Mouse (Mus musculus) gastrocnemius, adult 18-20 months (tissue): ENCODE data around the gene Pdpr. TPM values are rescaled to one million over a fixed set of nuclear protein-coding genes. Genes with fewer than 3 reads are reported as not detected.
"Not testable (repeated sequence)": the region's sequence is repeated elsewhere in the genome, so short reads cannot be mapped to it uniquely, and the experiment has no call there.

ENCODE experiments used
- DNase-seq: peaks from one replicate; pipeline ENCODE4 v3.0.0; 2021; ENCODE audit warnings: low spot score
- long read RNA-seq, 2 experiments: library from polyadenylated mRNA; stranded (forward); transcript quantifications; one replicate each; pipeline ENCODE4 v2.0.0; 2021
- total RNA-seq, 2 experiments: library from RNA; stranded (reverse); gene quantifications; 2 replicates each; pipeline ENCODE4 v1.2.3; 2021

Gene Pdpr
- 100 to 1,000 TPM; 115 to 127 TPM for total RNA-seq
- long read RNA-seq, experiment 1, full-length matches to known transcripts = 8 of 65 reads
- long read RNA-seq, experiment 1, partial matches to known transcripts = 47 of 65 reads
- long read RNA-seq, experiment 1, other reads (novel, unspliced or antisense) = 10 of 65 reads
- long read RNA-seq, experiment 2, full-length matches to known transcripts = 4 of 48 reads
- long read RNA-seq, experiment 2, partial matches to known transcripts = 41 of 48 reads
- long read RNA-seq, experiment 2, other reads (novel, unspliced or antisense) = 3 of 48 reads

DNA sequence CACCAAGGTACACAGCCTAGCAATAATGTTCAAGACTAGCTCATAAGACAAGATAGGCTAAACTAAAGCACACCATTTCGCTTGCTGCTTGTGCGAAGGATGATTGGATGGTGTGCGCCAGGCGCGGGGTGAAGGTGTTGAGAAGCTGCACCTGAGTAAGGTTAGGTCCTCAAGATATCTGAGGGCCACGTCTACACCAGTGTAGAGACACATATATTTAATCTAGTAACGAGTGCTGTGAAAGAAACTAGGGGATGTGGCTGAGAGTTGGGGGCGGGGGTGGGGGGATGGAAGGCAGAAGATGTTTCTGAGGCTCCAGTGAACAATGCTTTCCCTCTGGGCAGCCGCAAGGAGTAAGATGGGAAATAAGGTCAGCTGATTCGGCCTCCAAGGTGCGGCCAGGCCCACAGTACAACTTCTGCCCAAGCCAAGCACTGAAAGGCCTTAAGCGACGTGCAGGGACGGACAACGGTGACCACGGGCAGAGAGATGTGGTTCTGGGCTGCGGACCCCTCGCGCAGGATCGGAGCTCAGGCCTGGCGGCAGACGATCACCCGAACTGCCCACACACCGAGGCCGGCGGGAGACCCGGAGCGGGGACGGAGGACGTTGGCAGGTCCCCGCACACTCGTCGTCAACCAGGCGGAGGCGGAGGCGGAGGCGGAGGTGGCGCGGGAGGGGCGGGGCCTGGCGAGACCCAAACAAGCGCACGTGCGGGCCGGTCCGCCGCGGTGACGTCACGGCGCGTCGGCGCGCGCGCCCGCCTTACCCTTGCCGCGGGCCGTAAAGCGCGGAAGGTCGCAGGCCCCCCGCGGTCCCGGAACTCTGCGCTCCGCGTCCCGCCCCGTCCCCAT is at the start of gene Pdpr:
Gene Pdpr, plus strand, starts transcription at position 766 of the 854 bp plus-strand sequence.
- peak; percentile 91 for DNase-seq

DNA sequence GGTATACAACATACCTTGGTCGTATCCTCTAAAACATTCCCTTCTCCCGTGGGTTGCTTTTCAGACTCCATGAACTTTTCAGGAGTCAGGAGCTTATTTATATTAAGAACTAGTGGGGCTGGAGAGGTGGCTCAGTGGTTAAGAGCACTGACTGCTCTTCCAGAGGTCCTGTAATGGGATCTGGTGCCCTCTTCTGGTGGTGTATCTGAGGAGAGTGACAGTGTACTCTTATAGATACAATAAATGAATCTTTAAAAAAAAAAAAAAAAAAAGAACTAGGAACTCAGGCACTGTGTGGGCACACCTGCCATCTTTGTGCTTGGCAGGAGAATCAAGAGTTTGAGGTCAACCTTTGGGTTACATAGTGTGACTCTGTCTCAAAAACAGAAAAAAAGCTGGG is 45.7 kb upstream of the Pdpr start:
- DNase-seq = no peak

DNA sequence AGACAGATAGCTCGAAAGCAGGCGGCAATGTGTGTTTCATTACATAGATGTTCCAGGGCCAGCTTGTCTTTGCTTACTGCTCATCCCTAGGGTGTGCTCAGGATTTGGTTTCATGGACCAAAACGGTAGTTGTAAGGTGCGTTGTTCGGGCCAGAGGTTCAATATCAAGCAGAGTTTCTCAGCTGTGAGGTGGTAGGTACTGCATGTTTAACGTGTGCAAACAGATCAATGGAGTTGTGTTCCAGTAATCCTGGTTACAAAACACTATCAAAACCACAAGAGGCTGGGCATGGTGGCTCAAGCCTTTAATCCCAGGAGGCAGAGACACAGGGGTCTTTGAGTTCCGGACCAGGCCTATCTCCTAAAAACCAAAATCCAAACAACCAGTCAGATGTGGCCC is 45.3 kb upstream of the Pdpr start:
- no peak for DNase-seq

DNA sequence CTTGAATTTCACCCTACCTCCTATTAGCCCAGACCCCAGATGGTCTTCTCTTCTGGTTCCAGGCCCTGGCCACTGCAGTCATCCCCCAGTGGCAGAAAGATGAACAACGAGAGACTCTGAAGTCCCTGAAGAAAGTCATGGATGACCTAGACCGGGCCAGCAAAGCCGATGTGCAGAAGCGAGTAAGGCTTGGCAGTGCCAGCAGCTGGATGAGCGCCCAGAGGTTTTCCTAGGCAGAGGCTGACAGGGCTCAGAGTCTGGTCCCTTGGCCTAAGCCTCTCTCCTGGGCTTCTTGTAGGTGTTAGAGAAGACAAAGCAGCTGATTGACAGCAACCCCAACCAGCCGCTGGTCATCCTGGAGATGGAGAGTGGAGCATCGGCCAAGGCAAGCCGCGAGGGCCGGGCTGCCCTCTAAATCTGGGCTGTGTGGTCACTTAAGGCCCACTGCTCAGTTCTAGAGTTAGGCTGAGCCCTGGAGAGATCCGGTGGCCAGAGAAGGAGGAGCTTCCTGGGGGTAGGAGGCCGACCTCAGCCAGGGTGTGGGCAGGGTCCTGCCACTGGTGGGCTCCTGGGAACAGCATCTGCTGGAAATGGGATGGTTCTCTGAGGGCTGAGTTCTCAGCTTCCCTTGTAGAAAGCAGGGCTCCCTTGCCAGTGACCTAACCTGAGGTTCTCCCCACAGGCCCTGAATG is 40.5 kb upstream of the Pdpr start:
- peak; percentile 37 for DNase-seq

DNA sequence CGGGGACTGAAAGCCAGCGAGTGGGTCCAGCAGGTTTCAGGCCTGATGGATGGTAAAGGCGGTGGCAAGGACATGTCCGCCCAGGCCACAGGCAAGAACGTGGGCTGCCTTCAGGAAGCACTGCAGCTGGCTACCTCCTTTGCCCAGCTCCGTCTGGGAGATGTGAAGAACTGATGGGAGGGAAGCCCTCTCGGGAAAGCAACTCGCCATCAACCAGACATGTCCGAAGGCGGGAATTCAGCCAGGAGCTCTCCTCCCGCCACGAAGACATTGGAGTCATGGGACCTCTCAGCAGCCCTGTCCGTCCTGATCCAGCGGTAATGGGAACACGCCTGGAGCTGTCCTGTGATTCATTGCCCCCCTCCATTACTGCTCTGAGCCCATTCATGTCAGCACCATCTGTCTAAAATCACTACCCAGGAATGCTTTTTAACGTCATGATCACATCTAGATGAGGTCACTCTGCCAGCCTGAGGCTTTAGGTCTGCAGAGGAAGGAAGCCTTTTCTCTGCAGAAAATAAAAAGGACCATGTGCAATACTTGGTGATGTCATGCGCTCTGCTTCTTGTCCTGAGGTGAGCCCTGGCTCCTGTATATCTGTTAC is 39.3 kb upstream of the Pdpr start:
- DNase-seq = no peak

DNA sequence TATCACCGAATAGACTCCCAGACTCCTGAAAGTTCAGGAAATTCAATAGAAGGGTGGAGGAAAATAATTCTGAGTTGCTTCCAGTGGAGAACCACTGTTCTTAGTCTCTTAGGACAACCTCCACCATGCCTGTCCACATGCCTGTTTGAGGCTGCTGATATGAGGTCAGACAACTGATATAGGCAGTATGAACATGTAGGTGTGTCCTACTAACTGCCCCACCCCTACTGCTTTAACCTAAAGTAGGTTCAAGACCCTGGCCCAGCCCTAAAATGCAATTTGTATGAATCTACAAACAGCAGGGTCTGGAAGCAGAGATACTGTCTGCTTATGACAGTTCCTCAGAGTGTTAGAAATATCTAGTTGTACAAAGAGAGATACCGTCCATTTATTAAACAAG is 38.8 kb upstream of the Pdpr start:
- DNase-seq = no peak

DNA sequence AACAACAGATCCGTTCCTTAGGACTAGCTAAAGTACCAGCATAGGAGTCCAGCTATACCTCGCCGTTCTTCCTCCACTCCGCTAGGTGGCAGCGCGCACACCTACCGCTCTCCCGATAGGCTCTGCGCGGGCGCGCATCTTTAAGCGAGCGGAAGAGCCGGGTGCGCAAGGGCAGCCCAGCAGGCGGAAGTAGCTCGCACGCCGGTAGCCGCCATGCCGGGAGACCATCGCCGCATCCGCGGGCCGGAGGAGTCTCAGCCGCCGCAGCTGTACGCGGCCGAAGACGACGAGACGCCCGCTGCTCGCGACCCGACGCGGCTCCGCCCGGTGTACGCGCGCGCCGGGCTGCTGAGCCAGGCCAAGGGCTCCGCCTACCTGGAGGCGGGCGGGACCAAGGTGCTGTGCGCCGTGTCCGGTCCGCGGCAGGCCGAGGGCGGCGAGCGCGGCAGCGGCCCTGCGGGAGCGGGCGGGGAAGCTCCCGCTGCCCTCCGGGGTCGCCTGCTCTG is 38.2 kb upstream of the Pdpr start, which contains the start of gene Exosc6:
Gene Exosc6, plus strand, starts transcription at position 182 of the 506 bp plus-strand sequence.
- DNase-seq = peak; percentile 91

DNA sequence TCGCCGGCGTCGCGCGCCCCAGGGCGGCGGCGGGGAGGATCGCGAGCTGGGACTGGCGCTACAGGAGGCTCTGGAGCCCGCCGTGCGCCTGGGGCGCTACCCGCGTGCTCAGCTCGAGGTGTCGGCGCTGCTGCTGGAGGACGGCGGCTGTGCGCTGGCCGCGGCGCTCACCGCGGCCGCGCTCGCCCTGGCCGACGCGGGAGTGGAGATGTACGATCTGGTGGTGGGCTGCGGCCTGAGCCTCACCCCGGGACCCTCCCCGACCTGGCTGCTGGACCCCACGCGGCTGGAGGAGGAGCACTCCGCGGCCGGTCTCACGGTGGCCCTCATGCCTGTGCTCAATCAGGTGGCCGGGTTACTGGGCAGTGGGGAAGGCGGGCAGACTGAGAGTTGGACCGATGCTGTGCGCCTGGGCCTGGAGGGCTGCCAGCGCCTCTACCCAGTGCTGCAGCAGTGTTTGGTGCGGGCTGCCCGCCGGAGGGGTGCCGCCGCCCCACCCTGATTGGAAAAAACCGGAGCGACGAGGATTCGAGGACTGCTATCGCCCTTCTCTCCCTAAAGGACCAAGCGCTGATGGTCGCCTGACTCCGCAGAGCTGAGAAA is 37.6 kb upstream of the Pdpr start:
- DNase-seq = no peak

DNA sequence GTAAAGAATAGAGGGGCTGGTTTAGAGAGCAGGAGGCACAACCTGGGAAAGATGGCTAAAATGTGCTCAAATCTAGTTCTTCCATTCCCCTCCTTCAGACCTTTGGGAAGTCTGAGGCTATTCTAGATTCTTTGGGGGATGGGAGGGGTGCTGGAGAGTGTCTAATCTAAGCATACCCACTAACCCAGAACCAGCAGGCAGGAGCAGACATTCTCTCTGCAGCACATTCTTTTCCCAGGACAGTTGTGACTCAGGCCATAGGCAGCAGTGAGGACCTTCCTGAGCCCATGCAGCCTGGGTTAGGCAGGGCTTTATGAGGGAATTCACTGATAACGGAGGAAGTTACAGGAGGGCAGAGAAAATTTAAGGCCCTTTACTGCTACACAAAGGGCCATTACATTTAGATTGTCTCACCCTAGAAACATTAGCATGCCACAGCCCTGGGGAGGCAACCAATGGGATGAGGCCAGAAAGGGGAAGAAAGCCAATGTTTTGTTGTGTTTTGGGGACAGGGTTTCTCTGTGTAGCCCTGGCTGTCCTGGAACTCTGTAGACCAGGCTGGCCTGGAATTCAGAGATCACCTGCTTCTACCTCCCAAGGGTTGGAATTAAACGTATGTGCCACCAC is 35.4 kb upstream of the Pdpr start:
- DNase-seq = no peak

DNA sequence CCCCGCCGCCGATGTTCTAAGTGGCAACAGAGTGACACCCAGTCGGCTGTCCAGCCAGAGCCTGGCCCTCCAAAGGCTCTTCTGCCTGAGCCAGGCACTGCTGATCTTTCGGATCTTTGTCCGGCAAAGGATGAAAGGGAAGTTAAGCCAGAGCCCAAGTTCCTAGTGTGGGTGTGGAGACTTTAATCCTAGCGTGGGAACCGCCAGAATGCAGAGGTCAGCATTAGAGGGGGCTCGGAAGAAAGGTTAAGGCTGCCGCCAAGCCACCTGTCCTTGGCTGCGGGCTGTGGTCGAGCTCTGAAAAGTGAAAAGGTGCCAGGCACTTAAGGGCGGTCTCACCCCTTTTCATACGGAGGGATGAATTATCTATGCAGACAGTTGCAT is 32.8 kb upstream of the Pdpr start:
- DNase-seq = no peak

DNA sequence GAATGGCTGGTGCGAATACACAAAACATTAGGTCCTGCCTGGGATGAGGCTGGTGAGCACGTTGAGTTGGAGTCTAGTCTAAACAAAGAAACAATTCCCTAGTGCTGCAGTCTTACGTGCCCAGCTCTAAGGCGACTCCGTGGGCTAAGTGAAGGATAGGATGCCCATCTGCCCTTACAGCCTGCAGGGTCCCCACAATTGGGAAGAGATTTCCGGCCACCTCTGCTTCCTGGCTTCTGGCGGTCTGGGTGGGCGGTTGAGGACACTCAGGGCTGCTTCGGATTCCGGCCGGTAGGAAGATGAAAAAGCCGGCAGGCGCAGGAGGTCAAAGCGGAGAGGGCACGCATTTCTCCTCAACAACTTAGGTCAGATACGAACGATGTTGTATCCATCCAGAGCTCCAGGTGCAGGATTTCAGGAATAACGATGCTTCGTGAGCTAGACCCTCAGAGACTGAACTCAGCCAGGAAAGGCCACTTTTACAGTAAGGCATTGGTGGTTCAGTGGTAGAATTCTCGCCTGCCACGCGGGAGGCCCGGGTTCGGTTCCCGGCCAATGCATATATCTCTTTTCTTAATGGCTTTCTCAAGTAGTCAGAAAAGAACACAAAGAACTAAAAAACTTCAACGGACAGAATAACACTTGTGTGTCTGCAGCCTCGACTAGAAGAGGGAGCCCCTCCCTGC is 32.2 kb upstream of the Pdpr start:
- DNase-seq = peak; percentile 86

DNA sequence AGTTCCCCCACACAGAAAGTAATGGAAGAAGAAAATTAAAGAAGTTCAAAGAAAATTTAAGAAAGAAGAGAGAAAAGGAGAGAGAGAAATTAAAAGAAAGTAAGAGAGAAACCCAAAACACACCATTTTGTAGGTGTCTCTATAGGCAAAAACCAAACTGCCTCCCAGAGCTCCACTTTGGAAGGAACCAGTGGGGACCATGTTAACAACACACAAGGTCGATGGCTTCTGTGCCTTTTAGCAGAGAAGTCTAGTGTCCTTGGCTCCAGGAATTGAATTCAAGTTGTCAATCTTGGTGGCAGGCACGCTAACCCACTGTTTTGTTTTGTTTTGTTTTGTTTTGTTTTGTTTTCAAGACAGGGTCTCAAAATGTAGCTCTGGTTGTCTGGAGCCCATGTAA is 31.5 kb upstream of the Pdpr start:
- DNase-seq = no peak

DNA sequence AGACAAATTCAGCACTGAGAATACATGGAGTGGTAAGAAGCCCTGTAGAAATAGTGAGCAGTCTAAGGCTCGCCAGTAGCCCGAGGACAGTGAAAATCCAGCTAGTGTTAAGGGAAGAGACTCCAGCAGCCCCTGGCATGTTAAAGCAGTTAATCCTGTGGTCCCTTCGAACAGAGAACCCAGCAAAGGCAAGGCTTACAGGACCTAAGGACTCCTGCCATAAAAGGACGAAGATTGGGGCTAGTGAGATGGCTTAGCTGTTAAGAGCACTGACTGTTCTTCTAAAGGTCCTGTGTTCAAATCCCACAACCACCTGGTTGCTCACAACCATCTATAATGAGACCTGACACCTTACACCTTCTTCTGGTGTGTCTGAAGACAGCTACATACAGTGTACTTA is 28.1 kb upstream of the Pdpr start:
- DNase-seq = no peak

DNA sequence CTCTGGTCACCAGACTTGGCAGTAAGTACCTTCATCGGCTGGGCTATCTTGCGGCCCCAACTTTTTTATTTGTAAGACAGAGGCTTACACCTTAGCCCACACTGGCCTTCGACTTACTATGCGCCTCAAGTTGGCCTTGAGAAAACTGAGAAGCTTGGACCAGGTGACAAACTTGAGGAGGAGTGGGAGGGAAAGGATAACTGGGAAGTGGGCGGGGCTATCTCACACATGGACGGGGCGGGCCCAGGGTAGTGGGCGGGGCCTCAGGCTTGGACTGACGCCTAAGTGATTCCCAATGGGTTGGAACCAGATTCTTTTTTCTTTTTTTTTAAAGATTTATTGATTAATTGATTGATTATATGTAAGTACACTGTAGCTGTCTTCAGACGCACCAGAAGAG is 27.0 kb upstream of the Pdpr start:
- DNase-seq = no peak

DNA sequence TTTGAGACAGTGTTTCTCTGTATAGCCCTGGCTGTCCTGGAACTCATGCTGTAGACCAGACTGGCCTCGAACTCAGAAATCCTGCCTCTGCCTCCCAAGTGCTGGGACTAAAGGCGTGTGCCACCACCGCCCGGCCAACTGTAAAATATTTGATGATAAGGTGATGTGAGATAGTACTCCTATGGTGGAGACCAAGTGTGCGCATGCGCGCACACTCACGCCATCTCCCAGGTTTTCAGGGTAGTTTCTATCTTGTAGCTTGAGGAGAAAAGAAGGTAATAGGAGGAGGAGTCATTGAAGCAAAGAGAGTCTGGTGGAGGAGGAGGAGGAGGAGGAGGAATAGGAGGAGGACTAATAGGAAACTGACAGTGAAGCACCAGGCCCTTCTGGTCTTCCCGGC is 25.8 kb upstream of the Pdpr start:
- DNase-seq = not testable (repeated sequence)

DNA sequence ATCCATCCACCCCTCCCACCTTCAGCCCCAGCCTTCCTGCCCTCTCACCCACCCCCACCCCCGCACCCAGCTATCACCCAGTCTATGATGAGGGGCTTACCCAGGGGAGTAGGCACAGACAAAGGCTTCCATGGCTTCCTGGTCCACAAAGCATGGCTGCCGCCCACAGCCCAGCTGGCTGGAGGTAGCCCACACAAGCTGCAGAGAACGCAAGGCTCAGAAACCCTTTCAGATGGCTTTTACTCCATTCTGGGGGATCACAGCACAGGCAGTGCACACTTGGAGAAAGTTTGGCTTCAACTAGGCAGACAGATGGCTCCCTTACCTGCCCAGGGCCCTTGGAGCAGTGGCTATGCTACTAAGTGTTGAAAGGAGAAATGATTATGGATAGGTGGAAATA is 18.5 kb upstream of the Pdpr start:
- DNase-seq = no peak

DNA sequence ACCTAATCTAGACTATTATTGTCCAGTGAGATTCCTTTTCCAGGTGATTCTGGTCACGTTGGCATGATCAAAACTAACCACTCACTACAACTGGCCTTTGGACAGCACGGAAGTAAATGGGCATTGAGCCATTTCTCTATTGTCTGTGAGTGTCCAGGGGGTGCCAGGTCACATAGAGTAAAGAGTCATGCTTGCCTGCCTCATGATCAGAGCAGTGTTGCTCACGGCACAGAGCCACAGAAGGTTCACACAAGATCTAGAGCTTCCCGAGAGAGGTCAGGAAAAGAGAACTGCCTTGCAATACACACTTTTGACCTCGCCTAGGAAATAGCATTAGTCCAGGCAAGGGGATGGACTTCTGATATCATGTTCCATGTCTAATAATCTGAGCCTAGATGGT is 15.0 kb upstream of the Pdpr start:
- no peak for DNase-seq

DNA sequence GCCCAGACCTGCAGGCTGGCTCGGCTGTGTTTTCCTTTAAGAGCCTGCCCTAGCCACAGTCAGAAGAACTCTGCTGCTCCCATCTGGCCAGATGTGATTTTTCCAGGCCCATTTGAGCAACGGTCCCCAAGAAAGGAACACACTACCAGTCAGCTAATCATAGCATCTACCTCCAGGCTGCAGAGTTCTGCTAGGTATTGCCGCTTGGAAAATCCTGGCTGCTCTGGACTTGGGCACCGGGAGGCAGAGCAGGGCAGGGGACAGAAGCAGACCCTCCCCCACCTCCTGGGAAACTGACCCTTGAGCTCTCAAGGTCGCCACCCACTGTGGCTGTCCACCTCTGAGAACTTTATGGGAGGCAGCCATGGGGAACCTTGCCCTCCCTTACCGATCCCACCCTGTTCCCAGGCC is 14.6 kb upstream of the Pdpr start:
- DNase-seq = peak; percentile 51

DNA sequence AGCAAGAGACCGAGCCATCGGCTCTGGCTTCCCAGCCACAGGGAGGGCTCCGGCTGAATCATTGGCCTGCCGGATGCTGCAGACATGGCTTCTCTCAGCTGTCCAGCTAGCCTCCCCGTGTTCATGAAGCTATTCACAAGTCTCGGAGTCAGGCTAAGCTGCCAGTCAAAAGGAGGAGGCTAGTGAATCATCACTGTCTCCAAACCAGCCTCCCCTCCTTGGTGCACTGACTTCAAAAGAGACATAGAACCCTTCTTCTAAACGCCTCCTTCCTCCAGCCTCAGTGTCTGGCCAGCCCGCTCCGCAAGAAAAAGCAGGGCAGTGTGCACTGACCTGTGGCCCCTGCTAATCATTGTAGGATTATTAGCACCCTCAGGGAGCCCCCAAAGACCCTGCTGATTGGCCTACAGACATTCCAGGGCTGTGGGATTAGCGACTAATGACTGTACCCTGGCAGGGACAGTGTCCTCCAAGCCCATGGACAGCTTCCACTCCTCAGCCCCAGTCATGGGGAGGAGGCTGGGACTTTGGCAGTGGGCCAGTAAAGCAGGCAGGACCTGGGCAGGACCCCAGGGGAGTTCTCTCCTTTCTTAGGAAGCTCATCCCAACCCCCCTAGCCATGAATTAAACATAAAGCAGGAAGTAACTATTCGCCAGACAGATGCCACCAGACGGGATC is 12.7 kb upstream of the Pdpr start:
- no peak for DNase-seq

DNA sequence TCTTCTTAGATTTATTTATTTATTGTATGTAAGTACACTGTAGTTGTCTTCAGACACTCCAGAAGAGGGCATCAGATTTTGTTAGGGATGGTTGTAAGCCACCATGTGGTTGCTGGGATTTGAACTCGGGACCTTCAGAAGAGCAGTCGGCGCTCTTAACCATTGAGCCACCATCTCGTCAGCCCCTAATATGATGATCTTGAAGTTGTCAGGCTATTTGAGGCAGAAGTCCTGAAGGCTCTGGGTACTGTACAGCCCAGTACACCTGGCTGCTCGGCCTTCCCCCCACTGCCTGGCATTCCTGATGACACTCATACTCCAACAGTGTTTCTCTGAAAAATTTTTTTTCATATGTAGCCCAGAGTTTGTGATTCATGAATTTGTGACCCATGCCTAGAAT is 10.5 kb upstream of the Pdpr start:
- not testable (repeated sequence) for DNase-seq
